Mouse (Mus musculus): ENCODE results near the gene Emsy. TPM values are rescaled to one million over a fixed set of nuclear protein-coding genes. Genes with fewer than 3 reads are reported as not detected.

Gene Emsy
- 15.3 and 16.0 TPM in 2 replicates for polyA plus RNA-seq (2021; fragmentation: Nextera tagmentation)
- long read RNA-seq, experiment 1, full-length matches to known transcripts, result 2 of 50 reads
- long read RNA-seq, experiment 1, partial matches to known transcripts, result 9 of 50 reads
- long read RNA-seq, experiment 1, other reads (novel, unspliced or antisense), result 39 of 50 reads
- long read RNA-seq, experiment 2, partial matches to known transcripts, result 2 of 8 reads
- long read RNA-seq, experiment 2, other reads (novel, unspliced or antisense), result 6 of 8 reads

GRCm38 (mm10) chr7:98656531-98657221 lies at the start of gene Emsy:
TSS of gene Emsy (minus strand) at chr7:98656783.

GRCm38 (mm10) chr7:98702283-98703240 lies 46.0 kb upstream of the Emsy start, which contains the start of gene Thap12:
TSS of gene Thap12 (plus strand) at chr7:98703103.

Other genes starting within 250 kb of the Emsy start
- not detected in 2 replicates for gene Gucy2d, start 216.4 kb downstream of the Emsy start, polyA plus RNA-seq (2021; fragmentation: Nextera tagmentation)
- gene Lrrc32, start 167.5 kb downstream of the Emsy start, polyA plus RNA-seq (2021; fragmentation: Nextera tagmentation), result 2.1 and 2.5 TPM in 2 replicates
- gene Thap12, start 46.3 kb upstream of the Emsy start, polyA plus RNA-seq (2021; fragmentation: Nextera tagmentation), result 8.5 and 17.4 TPM in 2 replicates
- 0.26 TPM in 1 of 2 replicates, not detected in the other for gene Wnt11, start 178.3 kb upstream of the Emsy start, polyA plus RNA-seq (2021; fragmentation: Nextera tagmentation)

All from left cerebral cortex, adult 6 months (tissue).